Mouse (Mus musculus) neural tube, embryonic 11.5 days (tissue): ENCODE data around the gene Cd28. TPM values are rescaled to one million over a fixed set of nuclear protein-coding genes. Genes with fewer than 3 reads are reported as not detected.

Experiments
- ATAC-seq: fragments of 200-750 bp; cut with Nextera tagmentation; 2 replicates; pipeline ENCODE4 v1.8.0; 2017; ENCODE audit warnings: moderate number of reproducible peaks, mild to moderate bottlenecking, moderate TSS enrichment, moderate library complexity; ENCODE audit not compliant: insufficient read depth, low FRiP score, low TSS enrichment
- DNase-seq: peaks from one replicate; pipeline ENCODE4 v3.0.0-alpha.2; 2015; ENCODE audit warnings: low spot score
- H3K27ac ChIP-seq: fragments of 300-500 bp; sonication (generic); 2 replicates; pipeline ENCODE4 v1.5.1; 2014; ENCODE audit warnings: low read depth, mild to moderate bottlenecking, low read length
- H3K27me3 ChIP-seq: fragments of 300-500 bp; sonication (generic); 2 replicates; pipeline ENCODE4 v1.6.1; 2014; ENCODE audit warnings: mild to moderate bottlenecking, low read length, mixed read lengths; ENCODE audit not compliant: control insufficient read depth, insufficient read depth
- H3K36me3 ChIP-seq: fragments of 300-500 bp; sonication (generic); 2 replicates; pipeline ENCODE4 v1.6.1; 2014; ENCODE audit warnings: mild to moderate bottlenecking, low read length, moderate library complexity, mixed read lengths; ENCODE audit not compliant: control insufficient read depth, insufficient read depth
- H3K4me1 ChIP-seq: fragments of 300-500 bp; sonication (generic); 2 replicates; pipeline ENCODE4 v1.6.1; 2014; ENCODE audit warnings: low read length, mixed read lengths; ENCODE audit not compliant: control insufficient read depth, insufficient read depth
- H3K4me2 ChIP-seq: fragments of 300-500 bp; sonication (generic); 2 replicates; pipeline ENCODE4 v1.6.1; 2014; ENCODE audit warnings: low read depth, mild to moderate bottlenecking, moderate library complexity
- H3K4me3 ChIP-seq: fragments of 300-500 bp; sonication (generic); 2 replicates; pipeline ENCODE4 v1.5.1; 2014; ENCODE audit warnings: low read depth, low read length
- H3K9ac ChIP-seq: fragments of 300-500 bp; sonication (generic); 2 replicates; pipeline ENCODE4 v1.6.1; 2014; ENCODE audit warnings: mild to moderate bottlenecking, low read length
- H3K9me3 ChIP-seq: fragments of 300-500 bp; sonication (generic); 2 replicates; pipeline ENCODE4 v1.6.1; 2016; ENCODE audit warnings: low read length; ENCODE audit not compliant: control insufficient read depth
- WGBS: fragments of 180-500 bp; shearing (Covaris S2); extraction: QIAGEN DNeasy Blood & Tissue Kit; methylation state at CpG from one replicate; pipeline ENCODE4 v1.1.7; 2014; 5-methylcytosine and 5-hydroxymethylcytosine counted together
- polyA plus RNA-seq: library from polyadenylated mRNA; unstranded; fragments of >200 nt; fragmentation: Nextera tagmentation; extraction: Ambion mirVana; gene quantifications from 2 replicates; pipeline ENCODE4 v1.2.1, GENCODE M21; 2014

The Cd28 gene
- polyA plus RNA-seq, 1 experiment from 2014 or later: 0.15 TPM

- Histone ChIP-seq H3K4me3 (no peak overlapping the region), H3K9me3 (no peaks in the 10 kb centered on the region), H3K4me1 (no peaks in the 10 kb centered on the region), H3K27ac (no peak overlapping the region), H3K27me3 (no peaks in the 10 kb centered on the region), H3K4me2 (no peak overlapping the region), H3K36me3 (no peaks in the 10 kb centered on the region), H3K9ac (no peak overlapping the region)
- 74% methylated on average over 8 of the region's 8 CpGs for WGBS
- DNase-seq: no peak
- ATAC-seq: no peak
Measured at GRCm38 (mm10) chr1:60715651-60716196, 876 bp upstream of the Cd28 start.

- no peak for DNase-seq
- WGBS: 87% methylated on average over 4 of the region's 4 CpGs
Measured at GRCm38 (mm10) chr1:60718580-60718979, 2.0 kb downstream of the Cd28 start.

GRCm38 (mm10) chr1:60723555-60723954 lies 7.0 kb downstream of the Cd28 start:
- no peak for ATAC-seq
- no peak overlapping the region for H3K9ac ChIP-seq
- 93% methylated on average over 3 of the region's 3 CpGs for WGBS
- H3K9me3 ChIP-seq: no peaks in the 10 kb centered on the region
- no peaks in the 10 kb centered on the region for H3K36me3 ChIP-seq
- H3K4me1 ChIP-seq: no peaks in the 10 kb centered on the region
- no peak overlapping the region for H3K27ac ChIP-seq
- no peak overlapping the region for H3K4me3 ChIP-seq
- DNase-seq: no peak
- H3K4me2 ChIP-seq: no peak overlapping the region
- no peaks in the 10 kb centered on the region for H3K27me3 ChIP-seq

More at GRCm38 (mm10) chr1:60718580-60718979, 2.0 kb downstream of the Cd28 start:
- Histone ChIP-seq H3K4me1 (no peaks in the 10 kb centered on the region), H3K4me3 (no peak overlapping the region), H3K36me3 (no peaks in the 10 kb centered on the region), H3K27me3 (no peaks in the 10 kb centered on the region), H3K4me2 (no peak overlapping the region), H3K9ac (no peak overlapping the region), H3K9me3 (no peaks in the 10 kb centered on the region), H3K27ac (no peak overlapping the region)
- no peak for ATAC-seq

GRCm38 (mm10) chr1:60731940-60732339 lies 15.3 kb downstream of the Cd28 start:
- Histone ChIP-seq H3K27ac (no peak overlapping the region), H3K4me1 (no peaks in the 10 kb centered on the region), H3K9ac (no peak overlapping the region), H3K36me3 (no peaks in the 10 kb centered on the region), H3K4me2 (no peak overlapping the region), H3K27me3 (no peaks in the 10 kb centered on the region), H3K9me3 (no peaks in the 10 kb centered on the region), H3K4me3 (no peak overlapping the region)
- ATAC-seq (no peak), DNase-seq (no peak)
- WGBS: 83% methylated on average over 2 of the region's 2 CpGs

GRCm38 (mm10) chr1:60735072-60735907 lies 18.7 kb downstream of the Cd28 start:
- peak; percentile 24 for DNase-seq

GRCm38 (mm10) chr1:60735908-60736280 lies 19.3 kb downstream of the Cd28 start:
- Histone ChIP-seq H3K9ac (no peak overlapping the region), H3K4me3 (no peak overlapping the region), H3K9me3 (no peaks in the 10 kb centered on the region), H3K27me3 (no peaks in the 10 kb centered on the region), H3K27ac (no peak overlapping the region), H3K4me2 (no peak overlapping the region), H3K36me3 (no peaks in the 10 kb centered on the region), H3K4me1 (no peaks in the 10 kb centered on the region)
- DNase-seq: no peak
- ATAC-seq: no peak
- WGBS: 81% methylated on average over 7 of the region's 7 CpGs

More at GRCm38 (mm10) chr1:60735072-60735907, 18.7 kb downstream of the Cd28 start:
- Histone ChIP-seq H3K4me2 (no peak overlapping the region), H3K36me3 (no peaks in the 10 kb centered on the region), H3K4me1 (no peaks in the 10 kb centered on the region), H3K9ac (no peak overlapping the region), H3K4me3 (no peak overlapping the region), H3K27ac (no peak overlapping the region), H3K27me3 (no peaks in the 10 kb centered on the region), H3K9me3 (no peaks in the 10 kb centered on the region)
- ATAC-seq: no peak
- 48% methylated on average over 12 of the region's 12 CpGs for WGBS

GRCm38 (mm10) chr1:60744266-60744665 lies 27.7 kb downstream of the Cd28 start:
- no peaks in the 10 kb centered on the region for H3K27me3 ChIP-seq
- H3K4me2 ChIP-seq: no peak overlapping the region
- H3K27ac ChIP-seq: no peak overlapping the region
- H3K9ac ChIP-seq: no peak overlapping the region
- no peaks in the 10 kb centered on the region for H3K36me3 ChIP-seq
- WGBS: 68% methylated on average over 1 of the region's 1 CpGs
- DNase-seq (no peak), ATAC-seq (no peak)
- no peak overlapping the region for H3K4me3 ChIP-seq
- H3K9me3 ChIP-seq: no peaks in the 10 kb centered on the region
- H3K4me1 ChIP-seq: no peaks in the 10 kb centered on the region

GRCm38 (mm10) chr1:60745664-60746063 lies 29.1 kb downstream of the Cd28 start:
- Histone ChIP-seq H3K36me3 (no peaks in the 10 kb centered on the region), H3K27me3 (no peaks in the 10 kb centered on the region), H3K9ac (no peak overlapping the region), H3K4me2 (no peak overlapping the region), H3K4me1 (no peaks in the 10 kb centered on the region), H3K9me3 (no peaks in the 10 kb centered on the region), H3K27ac (no peak overlapping the region), H3K4me3 (no peak overlapping the region)
- ATAC-seq (no peak), DNase-seq (no peak)
- WGBS: 80% methylated on average over 7 of the region's 7 CpGs

- Histone ChIP-seq H3K27ac (no peak overlapping the region), H3K9me3 (no peaks in the 10 kb centered on the region), H3K36me3 (no peaks in the 10 kb centered on the region), H3K4me3 (no peak overlapping the region), H3K4me2 (no peak overlapping the region), H3K9ac (no peak overlapping the region), H3K27me3 (no peaks in the 10 kb centered on the region), H3K4me1 (no peaks in the 10 kb centered on the region)
- no peak for ATAC-seq
- DNase-seq: no peak
- 69% methylated on average over 2 of the region's 2 CpGs for WGBS
Measured at GRCm38 (mm10) chr1:60746153-60746552, 29.6 kb downstream of the Cd28 start.
